7 mouse cellular contexts compared by ENCODE assay signal in genomic region chr2:26153295-26153694, GRCm38 (mm10). TPM values are rescaled to one million over a fixed set of nuclear protein-coding genes. Genes with fewer than 3 reads are reported as not detected.
DNase-seq lines count a peak whose midpoint lies in the region; ATAC-seq and TF ChIP-seq lines count a peak whose summit lies in the region.

No protein-coding gene starts in this region.

- H3K36me3 ChIP-seq in kidney, embryonic 14.5 days (ENCODE audit: control insufficient read depth, insufficient read depth, low read length), result no peaks in the 10 kb centered on the region

- WGBS in kidney, embryonic 14.5 days, result 28% methylated on average over 4 of the region's 4 CpGs
- 46% methylated on average over 4 of the region's 4 CpGs for WGBS in olfactory bulb, adult 2 months

- no peaks in the 10 kb centered on the region for H3K9me3 ChIP-seq in kidney, embryonic 14.5 days (ENCODE audit: control insufficient read depth, low read length)

- TF ChIP-seq CTCF in olfactory bulb, adult 2 months (IDR thresholded peaks at IDR 0.05; ENCODE audit: insufficient read depth, low read depth, low read length), result peak; percentile 33; the same call in 1 of the 2 replicates

- H3K4me2 ChIP-seq in kidney, embryonic 14.5 days (replicated peaks; ENCODE audit: low read depth, low read length), result no peak overlapping the region

- DNase-seq in kidney, postnatal 14 days, result no peak
- DNase-seq in ES-CJ7 (ENCODE audit: low read depth, low spot score), result peak; percentile 62
- DNase-seq in adrenal gland, postnatal 10 days, result peak; percentile 75
- peak; percentile 41 for DNase-seq in induced T-regulatory cell, adult 2 months (ENCODE audit: low read depth)
- DNase-seq in urinary bladder, adult 18-20 months (ENCODE audit: low spot score in 2 of 2), result no peak

- ATAC-seq in kidney, embryonic 14.5 days (ENCODE audit: low FRiP score, low TSS enrichment), result peak; percentile 63; the same call in 1 of the 2 replicates

- H3K9ac ChIP-seq in kidney, embryonic 14.5 days (ENCODE audit: low read depth, low read length), result no peak overlapping the region

- TF ChIP-seq POLR2A in olfactory bulb, adult 2 months (IDR thresholded peaks at IDR 0.05; ENCODE audit: insufficient read depth, low read depth, low read length), result no peak

- H3K27ac ChIP-seq in kidney, embryonic 14.5 days (ENCODE audit: low read depth, low read length), result no peak overlapping the region
- no peak overlapping the region for H3K27ac ChIP-seq in olfactory bulb, adult 2 months (ENCODE audit: insufficient read depth, low read depth, low read length)

- no peaks in the 10 kb centered on the region for H3K4me1 ChIP-seq in kidney, embryonic 14.5 days (ENCODE audit: control insufficient read depth, insufficient read depth, low read length)
- H3K4me1 ChIP-seq in olfactory bulb, adult 2 months (ENCODE audit: control insufficient read depth, insufficient read depth, low read length), result peaks cover 4% of the 10 kb centered on the region

- no peak overlapping the region for H3K4me3 ChIP-seq in kidney, embryonic 14.5 days (ENCODE audit: low read length)
- H3K4me3 ChIP-seq in olfactory bulb, adult 2 months (ENCODE audit: insufficient read depth, low read depth, low read length), result no peak overlapping the region

- H3K27me3 ChIP-seq in kidney, embryonic 14.5 days (ENCODE audit: control insufficient read depth, insufficient read depth, low read length), result no peaks in the 10 kb centered on the region

RNA-seq across cellular contexts. Expression of gene Nacc2, which starts 30.3 kb away (rescaled TPM):
- polyA plus RNA-seq in kidney, embryonic 14.5 days (2014; fragmentation: Nextera tagmentation; extraction: Ambion mirVana), result 3.7 and 6.6 TPM in 2 replicates
- total RNA-seq in adrenal gland, postnatal 10 days (2021), result 10 to 100 TPM; 19.9 to 31.0 TPM
- 71.7 TPM in 1 of 2 replicates, not detected in the other for polyA plus RNA-seq in olfactory bulb, adult 2 months (2012; ENCODE audit: insufficient read depth, insufficient read length, low replicate concordance, missing spikeins)

RNA-seq across cellular contexts. Expression of gene Lhx3, which starts 54.8 kb away (rescaled TPM):
- not detected in 2 replicates for polyA plus RNA-seq in kidney, embryonic 14.5 days (2014; fragmentation: Nextera tagmentation; extraction: Ambion mirVana)
- under 1 TPM; 0.27 to 0.64 TPM for total RNA-seq in adrenal gland, postnatal 10 days (2021)
- polyA plus RNA-seq in olfactory bulb, adult 2 months (2012; ENCODE audit: insufficient read depth, insufficient read length, low replicate concordance, missing spikeins), result not detected in 2 replicates

Comparison
In these comparisons a context has a peak if more than half of its experiments do, and no peak if none do; other contexts are left out.
1. DNase-seq: peak in ES-CJ7 (single experiment), adrenal gland, postnatal 10 days (single experiment) and induced T-regulatory cell, adult 2 months (single experiment); none in kidney, postnatal 14 days (single experiment) and urinary bladder, adult 18-20 months (0 of 2).